Mouse (Mus musculus): ENCODE data around the gene Dclre1b. TPM values are rescaled to one million over a fixed set of nuclear protein-coding genes. Genes with fewer than 3 reads are reported as not detected.

Gene Dclre1b
- total RNA-seq, 2 experiments from 2014 or later = 13.6 to 14.2 TPM

- DNase-seq = peak; percentile 88
Measured at GRCm38 (mm10) chr3:103771531-103772130, 37.6 kb downstream of the Dclre1b start.

- no peak for DNase-seq
Measured at GRCm38 (mm10) chr3:103766789-103767188, 42.5 kb downstream of the Dclre1b start.

- DNase-seq = no peak
Measured at GRCm38 (mm10) chr3:103759261-103759970, 49.8 kb downstream of the Dclre1b start.

GRCm38 (mm10) chr3:103758456-103758855 is 50.8 kb downstream of the Dclre1b start:
- no peak for DNase-seq

- DNase-seq = no peak
Measured at GRCm38 (mm10) chr3:103756920-103757319, 52.3 kb downstream of the Dclre1b start.

- no peak for DNase-seq
Measured at GRCm38 (mm10) chr3:103755351-103755750, 53.9 kb downstream of the Dclre1b start.

- DNase-seq = no peak
Measured at GRCm38 (mm10) chr3:103751558-103751957, 57.7 kb downstream of the Dclre1b start.

Other genes starting within 250 kb of the Dclre1b start
- gene Syt6, start 234.2 kb downstream of the Dclre1b start, total RNA-seq (2021) = not detected
- gene Atg4a-ps, start 163.4 kb downstream of the Dclre1b start, total RNA-seq (2021) = 1 to 10 TPM in 1 of 2 experiments, not detected in 1; 2.1 TPM
- 10 to 100 TPM; 11.8 to 13.0 TPM for gene Olfml3, start 71.4 kb downstream of the Dclre1b start, total RNA-seq (2021)
- not detected for gene Gm10964, start 70.1 kb downstream of the Dclre1b start, total RNA-seq (2021)
- 10 to 100 TPM; 96.7 to 98.2 TPM for gene Hipk1, start 17.9 kb downstream of the Dclre1b start, total RNA-seq (2021)
- 1 to 10 TPM; 8.6 to 9.1 TPM for gene Ap4b1, start 76 bp upstream of the Dclre1b start, total RNA-seq (2021)
- gene Gm43064, start 129 bp upstream of the Dclre1b start, total RNA-seq (2021) = under 1 TPM in 1 of 2 experiments, not detected in 1; 0.27 TPM
- gene Bcl2l15, start 23.2 kb upstream of the Dclre1b start, total RNA-seq (2021) = not detected
- under 1 TPM; 0.57 to 0.72 TPM for gene Ptpn22, start 50.4 kb upstream of the Dclre1b start, total RNA-seq (2021)
- gene Rsbn1, start 104.7 kb upstream of the Dclre1b start, total RNA-seq (2021) = 1 to 10 TPM; 9.1 to 9.8 TPM
- gene Phtf1, start 158.7 kb upstream of the Dclre1b start, total RNA-seq (2021) = 10 to 100 TPM; 12.7 to 16.6 TPM

All from heart, postnatal 4 days (tissue).